Comparison of ENCODE assay signal across 31 mouse cellular contexts in the genomic region with DNA sequence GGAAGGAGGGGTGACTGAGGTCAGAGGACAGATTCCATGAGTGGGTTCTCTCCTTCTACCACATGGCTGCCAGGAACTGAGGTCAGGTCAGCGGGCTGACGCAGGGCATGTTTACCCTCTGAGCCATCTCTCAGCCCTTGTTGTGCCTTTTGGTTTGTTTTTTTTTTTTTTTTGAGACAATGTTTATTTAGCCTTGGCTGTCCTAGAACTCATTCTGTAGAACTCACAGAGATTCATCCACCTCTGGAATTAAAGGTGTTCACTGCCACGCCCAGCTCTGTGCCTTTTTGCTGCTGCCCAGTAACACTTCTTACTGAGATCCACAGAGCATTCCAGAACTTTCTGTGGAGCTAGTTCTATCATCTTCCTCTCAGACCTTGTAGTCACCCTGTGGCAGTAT. TPM values are rescaled to one million over a fixed set of nuclear protein-coding genes. Genes with fewer than 3 reads are reported as not detected.
"Had no signal": no experiment of that assay in that cellular context is flagged by ENCODE, and none has a peak within 500 bp of the region (broad histone marks: within the 10 kb centered on the region; RNA-seq: fewer than 3 reads in every experiment).

No protein-coding gene starts in this region.

- H3K27me3 ChIP-seq: embryonic facial prominence, embryonic 12.5 days; embryonic facial prominence, embryonic 13.5 days; embryonic facial prominence, embryonic 15.5 days; forebrain, embryonic 13.5 days; forebrain, embryonic 15.5 days had no signal

- H3K4me2 ChIP-seq: embryonic facial prominence, embryonic 12.5 days; embryonic facial prominence, embryonic 13.5 days; embryonic facial prominence, embryonic 15.5 days; forebrain, embryonic 12.5 days; forebrain, embryonic 13.5 days; forebrain, embryonic 15.5 days had no signal

- DNase-seq: cerebellum, adult 18-20 months; cerebellum, adult 2 months; cerebellum, adult 8-10 months; cerebellum, adult 9-10 months; cerebellum, adult 9-11 months; cerebellum, postnatal 10 days; cerebellum, postnatal 14 days; cerebellum, postnatal 25 days; cerebellum, postnatal 36 days; embryo, embryonic 11 days; forebrain, postnatal 0 days; gastrocnemius, adult 2 months; gastrocnemius, postnatal 10 days; gastrocnemius, postnatal 14 days; gastrocnemius, postnatal 25 days; gastrocnemius, postnatal 36 days; heart, adult 11 months had no signal

- H3K4me3 ChIP-seq: embryonic facial prominence, embryonic 10.5 days; embryonic facial prominence, embryonic 12.5 days; embryonic facial prominence, embryonic 13.5 days; embryonic facial prominence, embryonic 15.5 days; erythroblast, embryonic 14.5 days; forebrain, embryonic 10.5 days; forebrain, embryonic 12.5 days; forebrain, embryonic 13.5 days; forebrain, embryonic 15.5 days; gastrocnemius, adult 2 months had no signal

- H3K27ac ChIP-seq: embryonic facial prominence, embryonic 10.5 days; embryonic facial prominence, embryonic 12.5 days; embryonic facial prominence, embryonic 13.5 days; embryonic facial prominence, embryonic 15.5 days; forebrain, embryonic 10.5 days; forebrain, embryonic 12.5 days; forebrain, embryonic 13.5 days; forebrain, embryonic 15.5 days; gastrocnemius, adult 2 months had no signal

- H3K36me3 ChIP-seq: embryonic facial prominence, embryonic 10.5 days; embryonic facial prominence, embryonic 12.5 days; embryonic facial prominence, embryonic 13.5 days; embryonic facial prominence, embryonic 15.5 days; forebrain, embryonic 10.5 days; forebrain, embryonic 12.5 days; forebrain, embryonic 15.5 days had no signal

- ATAC-seq: forebrain, embryonic 13.5 days; forebrain, embryonic 14.5 days; forebrain, embryonic 15.5 days; forebrain, embryonic 16.5 days; forebrain, postnatal 0 days had no signal

- H3K9me3 ChIP-seq: embryonic facial prominence, embryonic 10.5 days; embryonic facial prominence, embryonic 12.5 days; embryonic facial prominence, embryonic 13.5 days; embryonic facial prominence, embryonic 15.5 days; forebrain, embryonic 10.5 days; forebrain, embryonic 12.5 days; forebrain, embryonic 13.5 days; forebrain, embryonic 15.5 days had no signal

- H3K9ac ChIP-seq: embryonic facial prominence, embryonic 12.5 days; embryonic facial prominence, embryonic 13.5 days; embryonic facial prominence, embryonic 15.5 days; forebrain, embryonic 12.5 days; forebrain, embryonic 13.5 days; forebrain, embryonic 15.5 days; forebrain, postnatal 0 days had no signal

RNA-seq across cellular contexts. Expression of gene Gcgr, which starts 24.8 kb away (rescaled TPM):
- total RNA-seq: common myeloid progenitor, adult 5-6 weeks; forebrain, postnatal 0 days; granulocyte monocyte progenitor cell, adult 5-6 weeks had no signal
- polyA plus RNA-seq: forebrain, embryonic 11.5 days; forebrain, embryonic 16.5 days had no signal
